Mouse (Mus musculus) layer of hippocampus, postnatal 36 days (tissue): ENCODE data around the gene Mark3. TPM values are rescaled to one million over a fixed set of nuclear protein-coding genes. Genes with fewer than 3 reads are reported as not detected.
A peak's percentile ranks its signal among the peaks of the same experiment; 100 is the strongest.
"Not testable (repeated sequence)": the region's sequence is repeated elsewhere in the genome, so short reads cannot be mapped to it uniquely, and the experiment has no call there.

Experiments
- DNase-seq, 2 experiments: peaks; one replicate each; pipeline ENCODE4 v3.0.0; 2022
- total RNA-seq, 2 experiments: library from RNA; stranded (reverse); gene quantifications; 2 replicates each; pipeline ENCODE4 v1.2.3; 2021

Gene Mark3
- total RNA-seq, result 100 to 1,000 TPM; 106 to 122 TPM

- peak; percentile 98 for DNase-seq
These were observed at the start of gene Mark3 for GRCm38 (mm10) chr12:111574074-111574886. TSS of gene Mark3 (plus strand) at chr12:111574523.

- no peak for DNase-seq
These were observed 49.4 kb upstream of the Mark3 start for GRCm38 (mm10) chr12:111524883-111525282.

- no peak for DNase-seq
These were observed 46.6 kb upstream of the Mark3 start for GRCm38 (mm10) chr12:111527643-111528281.

- no peak for DNase-seq
These were observed 45.1 kb upstream of the Mark3 start for GRCm38 (mm10) chr12:111529192-111529591.

GRCm38 (mm10) chr12:111533096-111533794 lies 41.1 kb upstream of the Mark3 start:
- no peak for DNase-seq

GRCm38 (mm10) chr12:111535281-111535680 lies 39.0 kb upstream of the Mark3 start:
- no peak for DNase-seq

- no peak for DNase-seq
These were observed 38.6 kb upstream of the Mark3 start for GRCm38 (mm10) chr12:111535762-111536161.

GRCm38 (mm10) chr12:111536746-111537145 lies 37.6 kb upstream of the Mark3 start:
- no peak for DNase-seq

GRCm38 (mm10) chr12:111537341-111537740 lies 37.0 kb upstream of the Mark3 start:
- no peak for DNase-seq

- peak; percentile 99 to 100 for DNase-seq
These were observed 36.5 kb upstream of the Mark3 start, which contains the start of gene Eif5 for GRCm38 (mm10) chr12:111537796-111538291. TSS of gene Eif5 (plus strand) at chr12:111538016.

- peak; percentile 58 to 70 for DNase-seq
These were observed 35.9 kb upstream of the Mark3 start for GRCm38 (mm10) chr12:111538292-111539040.

- no peak for DNase-seq
These were observed 35.3 kb upstream of the Mark3 start for GRCm38 (mm10) chr12:111539041-111539345.

GRCm38 (mm10) chr12:111547070-111547469 lies 27.3 kb upstream of the Mark3 start:
- DNase-seq, result no peak

GRCm38 (mm10) chr12:111548555-111549289 lies 25.6 kb upstream of the Mark3 start:
- DNase-seq, result no peak

GRCm38 (mm10) chr12:111550679-111551078 lies 23.6 kb upstream of the Mark3 start:
- DNase-seq, result no peak

- no peak for DNase-seq
These were observed 22.0 kb upstream of the Mark3 start for GRCm38 (mm10) chr12:111552342-111552741.

GRCm38 (mm10) chr12:111555357-111555756 lies 19.0 kb upstream of the Mark3 start:
- DNase-seq, result no peak

- DNase-seq, result not testable (repeated sequence)
These were observed 18.4 kb upstream of the Mark3 start for GRCm38 (mm10) chr12:111555893-111556292.

GRCm38 (mm10) chr12:111557538-111557937 lies 16.8 kb upstream of the Mark3 start:
- no peak for DNase-seq

GRCm38 (mm10) chr12:111558655-111559054 lies 15.7 kb upstream of the Mark3 start:
- no peak for DNase-seq

- DNase-seq, result peak; percentile 60 to 67
These were observed 14.6 kb upstream of the Mark3 start for GRCm38 (mm10) chr12:111559647-111560258.
